Mouse (Mus musculus) spleen, adult 18-20 months (tissue): Measurements from ENCODE around the gene Aanat.

Source experiments
- DNase-seq, 2 experiments: peaks; one replicate each; pipeline ENCODE4 v3.0.0; 2022; ENCODE audit warnings: mixed read lengths in 2 of 2

Aanat gene

GRCm38 (mm10) chr11:116611883-116612282 lies 25.7 kb downstream of the Aanat start:
- DNase-seq = peak in 1 of 2 experiments; percentile 42

- DNase-seq = no peak
Measured at GRCm38 (mm10) chr11:116612554-116612953, 26.3 kb downstream of the Aanat start.

- no peak for DNase-seq
Measured at GRCm38 (mm10) chr11:116613234-116613633, 27.0 kb downstream of the Aanat start.

DNA sequence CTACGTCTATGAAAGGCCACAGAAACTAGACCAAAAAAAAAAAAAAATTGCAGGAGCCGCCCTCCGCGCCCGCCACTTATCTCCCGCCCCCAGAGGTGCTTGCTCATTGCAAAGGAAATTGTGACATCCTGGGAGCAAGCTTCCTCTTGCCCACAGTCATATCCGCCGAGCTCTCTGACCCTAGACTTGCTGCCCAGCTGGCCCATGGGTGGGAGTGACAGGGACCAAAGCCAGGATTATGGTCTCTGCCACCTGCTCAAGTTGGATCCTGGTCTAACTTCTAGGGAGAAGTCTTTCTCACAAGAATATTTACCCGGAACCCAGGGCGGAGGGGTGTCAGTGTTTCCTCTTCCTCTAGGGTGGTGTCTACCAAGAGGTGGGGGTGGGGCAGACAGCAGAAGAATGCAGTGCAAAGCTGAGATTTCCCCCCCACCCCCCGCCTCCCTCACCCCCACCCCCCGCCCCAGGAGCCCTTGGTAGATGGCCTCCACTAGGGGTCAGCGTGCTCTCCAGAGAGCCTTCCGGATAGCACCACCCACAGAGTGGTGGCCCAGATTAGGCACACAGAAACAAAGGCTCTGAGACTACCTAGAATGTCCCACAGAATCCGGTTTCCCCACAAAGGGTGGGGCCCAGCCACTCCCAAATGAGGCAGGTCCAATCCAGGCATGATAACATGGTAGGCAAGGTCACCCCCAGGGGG lies 29.7 kb downstream of the Aanat start:
- DNase-seq = peak; percentile 55 to 61

- no peak for DNase-seq
Measured at GRCm38 (mm10) chr11:116616438-116617118, 30.3 kb downstream of the Aanat start.

DNA sequence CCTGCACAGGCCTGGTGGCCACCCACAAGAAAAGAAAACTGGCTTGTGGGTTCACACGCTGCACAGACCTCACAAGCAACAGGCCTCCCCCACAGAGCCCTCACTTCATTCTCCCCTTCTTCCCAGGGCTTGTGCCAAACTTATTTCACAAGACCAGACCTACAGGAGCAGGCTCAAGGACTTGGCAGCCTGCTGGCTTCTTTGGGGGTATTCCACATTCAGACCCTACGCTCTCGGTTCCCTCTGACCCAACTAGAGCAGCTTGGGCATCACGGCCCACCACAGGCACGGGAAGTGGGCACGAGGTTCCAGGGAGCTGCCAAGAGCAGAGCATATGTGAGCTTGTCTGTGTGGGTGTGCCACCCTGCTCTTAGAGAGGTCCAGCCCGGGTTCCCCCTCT lies 31.4 kb downstream of the Aanat start:
- no peak for DNase-seq

DNA sequence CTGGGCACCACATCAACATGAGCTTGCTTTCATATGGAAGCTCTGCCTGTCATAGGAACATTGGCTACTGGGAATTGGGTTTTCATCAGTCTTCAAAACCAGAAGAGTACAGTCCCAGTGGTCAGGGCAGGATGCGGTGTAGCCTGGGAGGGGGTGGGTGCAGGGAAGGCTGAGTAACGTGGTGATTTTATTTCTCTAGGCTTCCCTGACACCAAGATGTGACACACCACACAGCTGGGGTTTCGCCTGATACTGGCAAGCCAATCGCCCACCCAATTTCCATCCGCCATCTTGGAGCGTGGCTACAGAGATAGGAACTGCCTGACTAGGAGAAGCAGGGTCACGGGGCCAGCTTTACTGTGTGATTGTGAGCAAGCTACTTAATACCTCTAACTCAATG lies 32.4 kb downstream of the Aanat start:
- DNase-seq = no peak

DNA sequence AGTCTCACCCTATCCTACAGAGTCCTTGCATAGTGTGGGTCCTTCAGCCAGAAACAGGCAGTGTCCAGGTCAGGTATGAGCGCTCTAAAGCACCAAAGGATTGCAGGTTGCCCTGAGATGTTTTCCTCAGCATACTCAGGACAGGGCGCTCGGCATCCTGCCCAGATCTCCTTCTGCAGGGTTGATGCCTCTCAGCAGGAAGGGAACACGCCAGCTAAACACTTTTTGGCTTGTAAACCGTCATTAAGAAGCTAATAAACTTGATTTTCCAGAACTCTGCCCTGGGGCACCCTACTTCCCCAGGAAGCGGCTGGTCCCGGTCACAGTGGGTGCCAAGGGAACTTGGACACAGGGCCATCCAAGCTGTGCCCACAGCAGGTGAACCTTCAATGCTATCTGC lies 32.9 kb downstream of the Aanat start:
- DNase-seq = no peak

- DNase-seq = no peak
Measured at GRCm38 (mm10) chr11:116619561-116619960, 33.3 kb downstream of the Aanat start.

GRCm38 (mm10) chr11:116620073-116620472 lies 33.8 kb downstream of the Aanat start:
- DNase-seq = no peak

DNA sequence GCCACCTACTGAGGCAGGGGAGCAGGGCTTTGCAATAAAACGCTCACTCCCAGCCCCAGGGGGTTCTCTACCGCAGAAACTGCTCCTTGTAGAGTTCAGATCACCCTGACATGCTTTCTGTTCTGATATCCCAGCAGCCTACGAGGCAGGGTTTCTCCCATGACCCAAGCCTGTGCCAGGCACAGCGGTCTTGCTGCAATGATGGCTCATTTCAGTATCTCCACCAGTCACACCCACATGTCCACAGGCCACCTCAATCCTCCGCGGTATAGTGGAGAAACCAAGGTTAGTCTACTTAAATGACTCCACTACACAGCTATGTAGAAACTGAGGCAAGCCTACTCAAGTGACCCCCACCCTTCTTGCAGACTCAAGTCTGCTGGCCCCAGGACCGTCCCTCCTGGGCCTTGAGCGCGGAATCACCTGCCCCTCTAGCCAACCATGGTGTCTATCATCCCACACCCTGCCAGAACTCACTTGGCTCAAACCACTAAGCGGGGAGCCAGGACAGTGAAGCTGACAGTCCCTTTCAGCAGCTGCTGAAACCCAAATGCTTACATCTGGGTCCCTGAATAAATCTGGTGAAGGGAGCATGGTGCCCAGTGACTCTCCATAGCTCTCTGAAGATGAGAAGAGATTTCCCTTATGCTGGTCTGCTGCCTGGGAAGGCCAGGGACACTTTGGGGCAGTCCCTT lies 34.5 kb downstream of the Aanat start:
- DNase-seq = no peak

- peak in 1 of 2 experiments; percentile 43 for DNase-seq
Measured at GRCm38 (mm10) chr11:116621258-116621704, 35.0 kb downstream of the Aanat start.

DNA sequence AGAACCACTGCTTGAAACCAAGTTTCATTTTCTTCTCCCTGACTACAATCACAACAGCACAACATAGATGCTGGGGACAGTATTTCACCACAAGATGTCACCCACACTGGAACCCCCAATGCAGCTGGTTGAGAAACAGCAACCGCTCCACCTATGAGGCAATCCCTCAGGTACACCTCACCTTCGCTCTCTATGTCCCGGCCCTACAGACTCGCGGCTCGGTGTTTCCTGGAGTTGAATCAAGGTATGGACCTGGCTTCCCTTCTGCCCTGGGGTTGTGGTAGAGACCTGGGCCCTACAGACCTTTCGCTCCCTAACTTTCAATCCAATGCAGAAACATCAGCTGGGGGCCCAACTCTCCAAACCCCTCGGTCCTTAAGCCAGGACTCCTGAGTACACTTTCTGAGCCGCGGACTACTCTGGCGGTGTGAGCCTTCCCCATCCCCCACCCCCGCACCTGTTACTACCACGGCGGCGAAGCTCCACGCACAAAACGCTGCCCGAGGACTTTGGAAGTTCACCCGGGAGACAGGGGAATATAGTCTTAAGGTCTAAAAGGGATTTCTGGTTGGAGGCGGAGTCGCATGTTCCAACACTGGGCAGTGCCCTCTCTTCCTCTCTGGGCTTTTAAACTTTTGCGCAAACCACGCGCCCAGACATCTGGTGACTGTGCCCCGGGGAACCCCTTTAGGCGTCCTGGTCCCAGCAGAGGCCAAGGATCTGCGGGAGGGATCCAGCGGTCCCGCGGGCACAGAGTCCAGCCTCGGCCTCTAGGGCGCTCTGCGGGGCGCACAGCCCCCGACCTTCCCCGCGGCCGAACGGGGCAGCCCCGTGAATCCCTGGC lies 37.3 kb downstream of the Aanat start:
- DNase-seq = peak in 1 of 2 experiments; percentile 36

DNA sequence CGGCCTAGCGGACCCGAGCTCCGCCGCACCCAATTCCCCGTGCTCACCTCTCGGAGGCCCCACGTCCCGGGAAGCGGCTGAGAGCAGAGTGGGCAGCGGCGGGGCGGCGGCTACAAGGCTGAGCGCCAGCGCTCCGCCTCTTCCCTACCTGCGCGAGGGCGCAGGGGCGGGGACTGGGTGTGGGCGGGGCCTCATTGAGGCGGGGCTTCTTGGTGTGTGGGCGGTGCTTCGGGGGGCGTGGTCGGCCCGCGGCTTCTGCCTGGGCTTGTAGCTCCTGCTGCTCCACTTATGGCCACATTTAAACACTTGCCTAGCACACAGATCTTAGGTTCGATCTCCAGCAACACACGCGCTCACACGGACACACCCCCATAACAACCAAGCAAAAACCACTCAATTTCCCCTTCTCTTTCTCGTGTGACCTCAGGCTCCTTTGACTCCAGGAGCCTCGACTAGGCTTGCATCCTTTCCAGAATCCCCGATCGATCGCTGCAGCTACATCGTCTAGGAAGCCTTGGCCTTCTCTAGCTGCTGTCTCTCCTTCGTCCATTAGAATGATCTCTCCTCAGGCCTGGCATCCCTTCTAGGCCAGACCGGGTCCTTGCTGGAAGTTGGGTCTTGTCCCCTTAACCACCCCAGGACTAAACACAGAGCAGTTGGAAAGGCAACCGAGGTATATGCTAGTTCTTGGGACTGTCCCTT lies 38.0 kb downstream of the Aanat start:
- DNase-seq = peak; percentile 90 to 93

DNA sequence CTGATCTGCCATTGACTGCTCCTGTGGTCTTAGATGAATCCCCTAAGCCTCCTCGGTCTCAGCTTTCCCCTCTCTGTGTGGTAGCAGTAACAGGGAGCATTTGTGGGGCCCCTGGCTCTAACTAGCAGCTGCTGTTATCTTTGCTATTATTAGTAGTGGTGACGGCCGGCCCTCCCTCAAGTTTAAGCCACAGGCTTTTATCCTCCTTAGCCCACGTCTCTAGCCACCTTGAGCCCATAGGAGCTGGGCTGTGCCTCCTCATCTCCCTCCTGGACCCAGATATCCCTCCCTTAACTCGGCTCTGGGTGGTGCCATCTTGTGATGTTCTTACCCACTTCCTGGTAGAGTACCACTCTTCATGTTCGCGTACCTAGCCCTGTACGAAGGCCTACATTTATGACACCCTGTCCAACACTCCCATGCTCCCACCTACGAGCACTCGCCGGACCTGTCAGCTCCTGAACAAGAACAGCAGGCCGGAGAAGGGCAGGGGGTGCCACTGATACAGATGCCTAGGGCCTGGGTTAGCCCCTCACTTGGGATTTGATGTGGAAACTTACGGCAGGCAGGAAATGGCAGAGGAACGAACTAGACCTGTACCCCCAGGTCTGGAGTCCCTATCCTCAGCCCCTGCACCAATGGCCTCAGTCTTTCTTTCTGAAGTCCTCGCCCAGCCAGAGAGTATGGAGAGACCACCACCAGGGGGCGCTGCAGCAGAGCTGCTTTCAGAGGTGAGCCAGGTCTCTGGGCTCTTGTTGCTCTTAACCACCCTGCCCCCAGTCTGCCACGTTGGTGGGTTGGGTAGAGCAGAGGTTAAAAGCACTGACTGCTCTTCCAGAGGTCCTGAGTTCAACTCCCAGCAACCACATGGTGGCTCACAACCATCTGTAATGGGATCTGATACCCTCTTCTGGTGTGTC lies 39.1 kb downstream of the Aanat start:
- DNase-seq = peak; percentile 46 to 73

DNA sequence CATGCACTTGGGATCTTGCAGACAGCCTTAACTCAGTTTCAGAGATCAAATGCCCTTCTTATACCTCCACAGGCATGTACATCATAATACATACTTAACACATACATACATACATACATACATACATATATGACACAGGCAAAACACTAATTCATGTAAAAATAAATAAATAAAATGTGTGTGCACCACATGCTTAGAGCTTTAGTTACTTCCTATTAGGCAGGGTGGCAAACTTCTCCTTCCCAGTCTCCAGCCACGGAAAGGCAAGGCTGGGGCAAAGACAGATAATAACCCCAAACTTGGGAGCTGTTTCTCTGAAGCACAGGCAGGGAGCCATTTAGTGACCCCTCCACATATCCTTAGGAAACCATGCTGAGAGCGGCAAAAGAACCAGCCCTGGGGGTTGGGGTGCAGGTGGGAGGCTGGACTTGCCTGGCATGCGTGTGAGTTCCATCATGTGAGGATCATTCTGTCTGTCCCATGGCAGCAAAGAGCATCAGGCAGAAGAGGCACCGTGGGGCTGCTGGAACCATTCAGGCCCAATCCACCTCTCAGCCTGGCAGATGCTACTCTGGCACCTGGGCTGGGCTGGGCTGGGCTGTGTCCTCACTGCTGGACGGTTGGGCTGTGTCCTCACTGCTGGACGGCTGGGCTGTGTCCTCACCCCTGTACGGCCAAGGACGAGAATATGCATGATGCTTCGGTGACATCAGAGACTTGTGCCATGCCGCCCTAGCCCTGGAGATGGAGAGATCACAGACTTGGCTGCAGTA lies 40.3 kb downstream of the Aanat start, which contains the start of gene Rhbdf2:
Gene Rhbdf2 (minus strand): TSS at position 721 of the 773 bp plus-strand sequence.
- no peak for DNase-seq

DNA sequence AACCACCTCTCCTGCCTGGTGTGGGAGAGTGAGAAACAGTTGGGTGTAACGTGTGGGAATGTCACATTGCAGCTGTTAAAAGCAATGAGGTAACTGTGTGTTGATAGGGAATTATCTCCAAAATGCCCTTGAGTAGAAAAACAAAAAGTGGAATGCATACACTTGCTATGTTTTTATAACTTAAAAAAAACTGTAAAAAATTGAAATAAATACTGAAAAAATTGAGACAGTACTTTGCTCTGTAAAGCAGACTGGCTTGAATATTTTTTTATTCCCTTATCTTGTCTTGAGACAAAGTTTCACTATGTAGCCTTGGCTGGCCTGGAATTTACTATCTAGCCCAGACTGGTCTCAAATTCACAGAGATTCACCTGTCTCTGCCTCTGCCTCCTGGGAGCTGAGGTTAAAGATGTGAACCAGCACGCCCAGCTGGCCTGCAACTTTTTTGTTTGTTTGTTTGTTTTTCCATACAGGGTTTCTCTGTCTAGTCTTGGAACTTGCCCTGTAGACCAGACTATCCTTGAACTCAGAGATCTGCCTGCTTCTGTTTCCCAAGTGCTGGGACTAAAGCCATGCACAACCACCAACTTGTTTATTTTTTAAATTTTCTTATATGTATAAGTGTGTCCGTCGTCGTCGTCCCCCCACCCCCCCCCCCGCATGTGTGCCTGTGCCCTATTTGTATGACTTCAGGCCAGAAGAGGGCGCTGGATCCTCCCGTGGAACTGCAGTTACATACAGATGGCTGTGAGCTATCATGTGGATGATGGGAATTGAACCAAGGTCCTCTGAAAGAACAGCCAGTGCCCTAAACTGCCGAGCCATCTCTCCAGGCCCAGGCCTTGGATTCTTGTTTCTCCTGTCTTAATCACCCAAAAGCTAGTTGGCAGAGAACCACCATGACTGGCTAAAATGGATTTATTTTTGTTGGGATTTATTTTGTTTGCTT lies 41.1 kb downstream of the Aanat start:
- peak in 1 of 2 experiments; percentile 60 for DNase-seq

- peak; percentile 54 to 85 for DNase-seq
Measured at GRCm38 (mm10) chr11:116628712-116629111, 42.5 kb downstream of the Aanat start.

GRCm38 (mm10) chr11:116629472-116629871 lies 43.2 kb downstream of the Aanat start:
- no peak for DNase-seq
